Mouse (Mus musculus): ENCODE results near the gene Rpl27. TPM values are rescaled to one million over a fixed set of nuclear protein-coding genes. Genes with fewer than 3 reads are reported as not detected.
"Not testable (repeated sequence)": the region's sequence is repeated elsewhere in the genome, so short reads cannot be mapped to it uniquely, and the experiment has no call there.

Rpl27 gene
- polyA plus RNA-seq, 1 experiment from 2014 or later = 315 TPM

GRCm38 (mm10) chr11:101474298-101474697, 32.2 kb downstream of the Rpl27 start:
- H3K4me3 ChIP-seq = no peak overlapping the region
- H3K27me3 ChIP-seq = no peaks in the 10 kb centered on the region
- no peak overlapping the region for H3K27ac ChIP-seq (replicated peaks)
- no peak overlapping the region for H3K9ac ChIP-seq
- peaks cover 17% of the 10 kb centered on the region for H3K36me3 ChIP-seq
- no peak overlapping the region for H3K4me2 ChIP-seq
- WGBS = 64% methylated on average over 5 of the region's 5 CpGs
- H3K4me1 ChIP-seq (replicated peaks) = peaks cover 58% of the 10 kb centered on the region
- ATAC-seq (ENCODE audit: low read depth) = no peak
- no peaks in the 10 kb centered on the region for H3K9me3 ChIP-seq

- H3K27ac ChIP-seq (replicated peaks); H3K9ac ChIP-seq; H3K27me3 ChIP-seq; ATAC-seq (ENCODE audit: low read depth); H3K4me3 ChIP-seq; H3K36me3 ChIP-seq; H3K9me3 ChIP-seq; H3K4me2 ChIP-seq: not testable (repeated sequence)
- peaks cover 51% of the 10 kb centered on the region for H3K4me1 ChIP-seq (replicated peaks)
- 81% methylated on average over 4 of the region's 4 CpGs for WGBS
Observed at GRCm38 (mm10) chr11:101476361-101476760, 34.3 kb downstream of the Rpl27 start.

- Histone ChIP-seq H3K27me3 (no peaks in the 10 kb centered on the region), H3K9ac (no peak overlapping the region), H3K4me2 (no peak overlapping the region), H3K4me1 (replicated peaks) (peaks cover 43% of the 10 kb centered on the region), H3K36me3 (no peaks in the 10 kb centered on the region), H3K27ac (replicated peaks) (peak overlapping the region; percentile 90), H3K9me3 (no peaks in the 10 kb centered on the region), H3K4me3 (no peak overlapping the region)
- peak; percentile 54 for ATAC-seq (ENCODE audit: low read depth)
- 7% methylated on average over 4 of the region's 4 CpGs for WGBS
Observed at GRCm38 (mm10) chr11:101477194-101477551, 35.1 kb downstream of the Rpl27 start.

- Histone ChIP-seq H3K36me3 (no peaks in the 10 kb centered on the region), H3K9ac (no peak overlapping the region), H3K27ac (replicated peaks) (peak overlapping the region; percentile 90), H3K27me3 (no peaks in the 10 kb centered on the region), H3K4me1 (replicated peaks) (peaks cover 38% of the 10 kb centered on the region), H3K9me3 (no peaks in the 10 kb centered on the region), H3K4me2 (no peak overlapping the region), H3K4me3 (no peak overlapping the region)
- 13% methylated on average over 10 of the region's 10 CpGs for WGBS
- ATAC-seq (ENCODE audit: low read depth) = peak; percentile 79
Observed at GRCm38 (mm10) chr11:101477552-101478211, 35.6 kb downstream of the Rpl27 start.

- H3K27me3 ChIP-seq = no peaks in the 10 kb centered on the region
- no peaks in the 10 kb centered on the region for H3K36me3 ChIP-seq
- ATAC-seq (ENCODE audit: low read depth) = peak; percentile 19; the same call in 1 of the 2 replicates
- H3K4me3 ChIP-seq = peak overlapping the region; percentile 17
- H3K27ac ChIP-seq (replicated peaks) = peak overlapping the region; percentile 90
- peak overlapping the region; percentile 50 for H3K9ac ChIP-seq
- peaks cover 40% of the 10 kb centered on the region for H3K4me1 ChIP-seq (replicated peaks)
- H3K4me2 ChIP-seq = peak overlapping the region; percentile 45
- WGBS = 4% methylated on average over 18 of the region's 18 CpGs
- no peaks in the 10 kb centered on the region for H3K9me3 ChIP-seq
Observed at GRCm38 (mm10) chr11:101479171-101479635, 37.1 kb downstream of the Rpl27 start.

- peaks cover 38% of the 10 kb centered on the region for H3K4me1 ChIP-seq (replicated peaks)
- WGBS = 71% methylated on average over 6 of the region's 6 CpGs
- H3K4me2 ChIP-seq = no peak overlapping the region
- H3K36me3 ChIP-seq = no peaks in the 10 kb centered on the region
- no peak for ATAC-seq (ENCODE audit: low read depth)
- no peak overlapping the region for H3K27ac ChIP-seq (replicated peaks)
- H3K4me3 ChIP-seq = no peak overlapping the region
- no peaks in the 10 kb centered on the region for H3K9me3 ChIP-seq
- H3K27me3 ChIP-seq = no peaks in the 10 kb centered on the region
- no peak overlapping the region for H3K9ac ChIP-seq
Observed at GRCm38 (mm10) chr11:101480912-101481311, 38.8 kb downstream of the Rpl27 start.

- Histone ChIP-seq H3K36me3 (no peaks in the 10 kb centered on the region), H3K4me3 (no peak overlapping the region), H3K27me3 (no peaks in the 10 kb centered on the region), H3K4me1 (replicated peaks) (peaks cover 27% of the 10 kb centered on the region), H3K27ac (replicated peaks) (peak overlapping the region; percentile 59), H3K4me2 (no peak overlapping the region), H3K9ac (no peak overlapping the region), H3K9me3 (no peaks in the 10 kb centered on the region)
- WGBS = 10% methylated on average over 3 of the region's 3 CpGs
- ATAC-seq (ENCODE audit: low read depth) = no peak
Observed at GRCm38 (mm10) chr11:101483804-101484203, 41.7 kb downstream of the Rpl27 start.

GRCm38 (mm10) chr11:101484245-101484644, 42.1 kb downstream of the Rpl27 start:
- Histone ChIP-seq H3K4me1 (replicated peaks) (peaks cover 23% of the 10 kb centered on the region), H3K27me3 (no peaks in the 10 kb centered on the region), H3K4me2 (no peak overlapping the region), H3K9ac (no peak overlapping the region), H3K4me3 (no peak overlapping the region), H3K27ac (replicated peaks) (peak overlapping the region; percentile 59), H3K9me3 (no peaks in the 10 kb centered on the region), H3K36me3 (no peaks in the 10 kb centered on the region)
- 71% methylated on average over 6 of the region's 6 CpGs for WGBS
- ATAC-seq (ENCODE audit: low read depth) = no peak

GRCm38 (mm10) chr11:101484814-101485213, 42.7 kb downstream of the Rpl27 start:
- Histone ChIP-seq H3K9ac (no peak overlapping the region), H3K4me3 (no peak overlapping the region), H3K36me3 (no peaks in the 10 kb centered on the region), H3K4me1 (replicated peaks) (peaks cover 17% of the 10 kb centered on the region), H3K4me2 (no peak overlapping the region), H3K27me3 (no peaks in the 10 kb centered on the region), H3K9me3 (no peaks in the 10 kb centered on the region), H3K27ac (replicated peaks) (no peak overlapping the region)
- WGBS = 84% methylated on average over 7 of the region's 7 CpGs
- ATAC-seq (ENCODE audit: low read depth) = no peak

GRCm38 (mm10) chr11:101485509-101486028, 43.5 kb downstream of the Rpl27 start:
- WGBS = 53% methylated on average over 6 of the region's 6 CpGs
- no peak overlapping the region for H3K4me3 ChIP-seq
- 0 out of 2 replicates have a peak overlapping the region, but pooled peaks have one; percentile 9 for H3K9ac ChIP-seq
- no peaks in the 10 kb centered on the region for H3K27me3 ChIP-seq
- H3K36me3 ChIP-seq = no peaks in the 10 kb centered on the region
- H3K4me1 ChIP-seq (replicated peaks) = peaks cover 12% of the 10 kb centered on the region
- H3K4me2 ChIP-seq = no peak overlapping the region
- H3K27ac ChIP-seq (replicated peaks) = peak overlapping the region; percentile 67
- no peak for ATAC-seq (ENCODE audit: low read depth)
- H3K9me3 ChIP-seq = no peaks in the 10 kb centered on the region

- ATAC-seq (ENCODE audit: low read depth) = no peak
- Histone ChIP-seq H3K36me3 (no peaks in the 10 kb centered on the region), H3K27ac (replicated peaks) (no peak overlapping the region), H3K9ac (no peak overlapping the region), H3K9me3 (no peaks in the 10 kb centered on the region), H3K4me3 (no peak overlapping the region), H3K27me3 (no peaks in the 10 kb centered on the region), H3K4me1 (replicated peaks) (peaks cover 12% of the 10 kb centered on the region), H3K4me2 (no peak overlapping the region)
- 66% methylated on average over 6 of the region's 6 CpGs for WGBS
Observed at GRCm38 (mm10) chr11:101486126-101486525, 44.0 kb downstream of the Rpl27 start.

All from neural tube, embryonic 13.5 days (tissue).